Mouse (Mus musculus) liver, adult 2 months (tissue): ENCODE results near the gene Trim38.

Experiments
- CTCF ChIP-seq: fragments of 200-500 bp; IDR thresholded peaks from 2 replicates; pipeline ENCODE4 v1.5.1; 2011; ENCODE audit warnings: low read depth, low read length, control low read depth
- POLR2A ChIP-seq: fragments of 200-500 bp; IDR thresholded peaks from 2 replicates; pipeline ENCODE4 v1.6.1; 2011; ENCODE audit warnings: low read length, control low read depth; ENCODE audit not compliant: insufficient read depth; ENCODE audit errors: extremely low read depth

DNA sequence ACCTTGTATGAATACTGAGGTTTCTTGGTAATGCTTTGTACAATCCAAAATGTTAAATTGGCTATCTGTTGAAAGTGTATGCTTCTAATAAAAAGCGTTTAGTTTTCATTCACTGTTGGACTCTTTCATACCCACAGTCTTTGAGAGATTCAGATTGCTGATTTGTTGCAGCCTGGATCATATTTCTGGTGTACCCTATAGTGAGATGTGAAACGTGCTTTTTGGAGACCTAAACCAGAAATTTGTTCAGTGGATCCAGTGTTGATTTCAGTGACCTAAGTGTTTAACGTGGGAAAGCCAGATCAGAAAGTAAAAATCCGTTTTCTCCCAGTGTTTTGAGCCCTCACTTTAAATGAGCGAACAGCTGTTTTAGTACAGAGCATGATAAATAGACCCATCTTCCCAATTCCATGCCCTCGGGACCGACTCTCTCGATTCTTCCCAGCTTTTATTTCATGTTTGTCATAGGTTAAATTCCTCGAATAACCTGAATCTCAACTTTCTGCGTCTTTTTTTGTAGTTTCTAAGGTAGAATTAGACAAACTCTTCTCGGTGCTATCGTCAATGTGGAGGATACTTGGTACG lies 29.4 kb upstream of the Trim38 start:
- no peak for TF ChIP-seq POLR2A
- TF ChIP-seq CTCF, result no peak
